Mouse (Mus musculus): ENCODE data around the gene Rnf126. TPM values are rescaled to one million over a fixed set of nuclear protein-coding genes. Genes with fewer than 3 reads are reported as not detected.

Rnf126 gene
- polyA plus RNA-seq, 1 experiment from 2014 or later, result 101 TPM

GRCm38 (mm10) chr10:79723047-79723446 is 43.7 kb downstream of the Rnf126 start:
- Histone ChIP-seq H3K27me3 (ENCODE audit: control insufficient read depth, insufficient read depth, low read length) (peaks cover 7% of the 10 kb centered on the region), H3K36me3 (ENCODE audit: control insufficient read depth, insufficient read depth, low read length) (no peaks in the 10 kb centered on the region), H3K4me2 (ENCODE audit: low read depth) (no peak overlapping the region), H3K9ac (ENCODE audit: low read length) (no peak overlapping the region), H3K4me3 (ENCODE audit: low read depth, low read length) (no peak overlapping the region), H3K4me1 (ENCODE audit: control insufficient read depth, insufficient read depth, low read length) (no peaks in the 10 kb centered on the region), H3K9me3 (ENCODE audit: control insufficient read depth, low read length) (no peaks in the 10 kb centered on the region), H3K27ac (ENCODE audit: low read depth, low read length) (no peak overlapping the region)
- ATAC-seq (ENCODE audit: insufficient read depth, low FRiP score, low TSS enrichment) (no peak), DNase-seq (ENCODE audit: low spot score) (no peak)
- 73% methylated on average over 6 of the region's 6 CpGs for WGBS

GRCm38 (mm10) chr10:79721089-79721488 is 45.7 kb downstream of the Rnf126 start:
- H3K4me3 ChIP-seq (ENCODE audit: low read depth, low read length), result no peak overlapping the region
- no peak overlapping the region for H3K4me2 ChIP-seq (ENCODE audit: low read depth)
- DNase-seq (ENCODE audit: low spot score), result no peak
- H3K27ac ChIP-seq (ENCODE audit: low read depth, low read length), result no peak overlapping the region
- H3K27me3 ChIP-seq (ENCODE audit: control insufficient read depth, insufficient read depth, low read length), result peaks cover 27% of the 10 kb centered on the region
- WGBS, result 73% methylated on average over 5 of the region's 5 CpGs
- ATAC-seq (ENCODE audit: insufficient read depth, low FRiP score, low TSS enrichment), result no peak
- H3K9me3 ChIP-seq (ENCODE audit: control insufficient read depth, low read length), result no peaks in the 10 kb centered on the region
- peaks cover 7% of the 10 kb centered on the region for H3K4me1 ChIP-seq (ENCODE audit: control insufficient read depth, insufficient read depth, low read length)
- no peaks in the 10 kb centered on the region for H3K36me3 ChIP-seq (ENCODE audit: control insufficient read depth, insufficient read depth, low read length)
- H3K9ac ChIP-seq (ENCODE audit: low read length), result no peak overlapping the region

GRCm38 (mm10) chr10:79717640-79718357 is 49.0 kb downstream of the Rnf126 start:
- H3K36me3 ChIP-seq (ENCODE audit: control insufficient read depth, insufficient read depth, low read length), result no peaks in the 10 kb centered on the region
- ATAC-seq (ENCODE audit: insufficient read depth, low FRiP score, low TSS enrichment), result no peak
- DNase-seq (ENCODE audit: low spot score), result peak; percentile 68
- WGBS, result 3% methylated on average over 43 of the region's 43 CpGs
- no peaks in the 10 kb centered on the region for H3K9me3 ChIP-seq (ENCODE audit: control insufficient read depth, low read length)
- peak overlapping the region; percentile 89; the same call in 1 of the 2 replicates for H3K4me2 ChIP-seq (ENCODE audit: low read depth)
- H3K27me3 ChIP-seq (ENCODE audit: control insufficient read depth, insufficient read depth, low read length), result peaks cover 42% of the 10 kb centered on the region
- H3K4me1 ChIP-seq (ENCODE audit: control insufficient read depth, insufficient read depth, low read length), result peaks cover 7% of the 10 kb centered on the region
- H3K4me3 ChIP-seq (ENCODE audit: low read depth, low read length), result peak overlapping the region; percentile 58
- no peak overlapping the region for H3K9ac ChIP-seq (ENCODE audit: low read length)
- H3K27ac ChIP-seq (ENCODE audit: low read depth, low read length), result no peak overlapping the region

- H3K9me3 ChIP-seq (ENCODE audit: control insufficient read depth, low read length), result no peaks in the 10 kb centered on the region
- H3K4me3 ChIP-seq (ENCODE audit: low read depth, low read length), result peak overlapping the region; percentile 58
- no peak for ATAC-seq (ENCODE audit: insufficient read depth, low FRiP score, low TSS enrichment)
- under 1% methylated on average over 36 of the region's 44 CpGs for WGBS
- peak overlapping the region; percentile 89 for H3K4me2 ChIP-seq (ENCODE audit: low read depth)
- peak; percentile 33 for DNase-seq (ENCODE audit: low spot score)
- H3K4me1 ChIP-seq (ENCODE audit: control insufficient read depth, insufficient read depth, low read length), result peaks cover 7% of the 10 kb centered on the region
- H3K9ac ChIP-seq (ENCODE audit: low read length), result peak overlapping the region; percentile 58
- no peaks in the 10 kb centered on the region for H3K36me3 ChIP-seq (ENCODE audit: control insufficient read depth, insufficient read depth, low read length)
- H3K27me3 ChIP-seq (ENCODE audit: control insufficient read depth, insufficient read depth, low read length), result peaks cover 42% of the 10 kb centered on the region
- H3K27ac ChIP-seq (ENCODE audit: low read depth, low read length), result no peak overlapping the region
Measured at GRCm38 (mm10) chr10:79716988-79717355, 49.8 kb downstream of the Rnf126 start.

GRCm38 (mm10) chr10:79716254-79716987 is 50.3 kb downstream of the Rnf126 start, which contains the start of gene Hcn2:
Gene Hcn2, plus strand, starts transcription at chr10:79716634.
- H3K4me1 ChIP-seq (ENCODE audit: control insufficient read depth, insufficient read depth, low read length), result peaks cover 7% of the 10 kb centered on the region
- no peak within 1 kb of the TSS for H3K27ac ChIP-seq (ENCODE audit: low read depth, low read length)
- ATAC-seq (ENCODE audit: insufficient read depth, low FRiP score, low TSS enrichment) (peak; percentile 46; the same call in 1 of the 2 replicates), DNase-seq (ENCODE audit: low spot score) (peak; percentile 30)
- no peaks in the 10 kb centered on the region for H3K36me3 ChIP-seq (ENCODE audit: control insufficient read depth, insufficient read depth, low read length)
- peaks cover 42% of the 10 kb centered on the region for H3K27me3 ChIP-seq (ENCODE audit: control insufficient read depth, insufficient read depth, low read length)
- H3K4me2 ChIP-seq (ENCODE audit: low read depth), result peak within 1 kb of the TSS; percentile 89
- no peaks in the 10 kb centered on the region for H3K9me3 ChIP-seq (ENCODE audit: control insufficient read depth, low read length)
- 2% methylated on average over 50 of the region's 91 CpGs for WGBS
- H3K9ac ChIP-seq (ENCODE audit: low read length), result peak within 1 kb of the TSS; percentile 58
- peak within 1 kb of the TSS; percentile 58 for H3K4me3 ChIP-seq (ENCODE audit: low read depth, low read length)

GRCm38 (mm10) chr10:79714996-79715395 is 51.8 kb downstream of the Rnf126 start:
- Histone ChIP-seq H3K9ac (ENCODE audit: low read length) (no peak overlapping the region), H3K4me2 (ENCODE audit: low read depth) (no peak overlapping the region), H3K9me3 (ENCODE audit: control insufficient read depth, low read length) (no peaks in the 10 kb centered on the region), H3K36me3 (ENCODE audit: control insufficient read depth, insufficient read depth, low read length) (peaks cover 3% of the 10 kb centered on the region), H3K27ac (ENCODE audit: low read depth, low read length) (no peak overlapping the region), H3K27me3 (ENCODE audit: control insufficient read depth, insufficient read depth, low read length) (peaks cover 42% of the 10 kb centered on the region), H3K4me3 (ENCODE audit: low read depth, low read length) (no peak overlapping the region), H3K4me1 (ENCODE audit: control insufficient read depth, insufficient read depth, low read length) (peaks cover 7% of the 10 kb centered on the region)
- 69% methylated on average over 4 of the region's 4 CpGs for WGBS
- ATAC-seq (ENCODE audit: insufficient read depth, low FRiP score, low TSS enrichment), result no peak
- no peak for DNase-seq (ENCODE audit: low spot score)

- Histone ChIP-seq H3K27ac (ENCODE audit: low read depth, low read length) (no peak overlapping the region), H3K9ac (ENCODE audit: low read length) (no peak overlapping the region), H3K4me3 (ENCODE audit: low read depth, low read length) (no peak overlapping the region), H3K4me1 (ENCODE audit: control insufficient read depth, insufficient read depth, low read length) (peaks cover 7% of the 10 kb centered on the region), H3K36me3 (ENCODE audit: control insufficient read depth, insufficient read depth, low read length) (peaks cover 14% of the 10 kb centered on the region), H3K4me2 (ENCODE audit: low read depth) (no peak overlapping the region), H3K9me3 (ENCODE audit: control insufficient read depth, low read length) (no peaks in the 10 kb centered on the region), H3K27me3 (ENCODE audit: control insufficient read depth, insufficient read depth, low read length) (peaks cover 36% of the 10 kb centered on the region)
- DNase-seq (ENCODE audit: low spot score) (no peak), ATAC-seq (ENCODE audit: insufficient read depth, low FRiP score, low TSS enrichment) (no peak)
- WGBS, result 34% methylated on average over 1 of the region's 1 CpGs
Measured at GRCm38 (mm10) chr10:79713163-79713562, 53.6 kb downstream of the Rnf126 start.

GRCm38 (mm10) chr10:79712499-79713126 is 54.1 kb downstream of the Rnf126 start:
- H3K9ac ChIP-seq (ENCODE audit: low read length), result no peak overlapping the region
- peaks cover 30% of the 10 kb centered on the region for H3K27me3 ChIP-seq (ENCODE audit: control insufficient read depth, insufficient read depth, low read length)
- H3K4me1 ChIP-seq (ENCODE audit: control insufficient read depth, insufficient read depth, low read length), result peaks cover 7% of the 10 kb centered on the region
- DNase-seq (ENCODE audit: low spot score), result peak; percentile 78
- WGBS, result 6% methylated on average over 4 of the region's 6 CpGs
- H3K4me3 ChIP-seq (ENCODE audit: low read depth, low read length), result no peak overlapping the region
- no peaks in the 10 kb centered on the region for H3K9me3 ChIP-seq (ENCODE audit: control insufficient read depth, low read length)
- H3K4me2 ChIP-seq (ENCODE audit: low read depth), result no peak overlapping the region
- peaks cover 14% of the 10 kb centered on the region for H3K36me3 ChIP-seq (ENCODE audit: control insufficient read depth, insufficient read depth, low read length)
- no peak; the same call in 1 of the 2 replicates for ATAC-seq (ENCODE audit: insufficient read depth, low FRiP score, low TSS enrichment)
- no peak overlapping the region for H3K27ac ChIP-seq (ENCODE audit: low read depth, low read length)
